Mouse (Mus musculus): Measurements from ENCODE around the gene Ldlr. TPM values are rescaled to one million over a fixed set of nuclear protein-coding genes. Genes with fewer than 3 reads are reported as not detected.

Ldlr gene
- polyA plus RNA-seq, 1 experiment from 2014 or later = 14.7 TPM

GRCm38 (mm10) chr9:21726218-21726975, 3.1 kb downstream of the Ldlr start:
- H3K4me1 ChIP-seq (ENCODE audit: control insufficient read depth, insufficient read depth, low read length) = peaks cover 3% of the 10 kb centered on the region; the same call in 1 of the 2 replicates
- no peak overlapping the region for H3K9ac ChIP-seq (replicated peaks; ENCODE audit: low read length)
- 76% methylated on average over 14 of the region's 14 CpGs for WGBS
- ATAC-seq (replicated peaks; ENCODE audit: insufficient number of reproducible peaks, low FRiP score, low TSS enrichment, low read depth) (no peak), DNase-seq (ENCODE audit: low spot score) (no peak)
- no peak overlapping the region for H3K27ac ChIP-seq (replicated peaks; ENCODE audit: low read depth, low read length)
- H3K4me3 ChIP-seq (ENCODE audit: low read depth, low read length) = no peak overlapping the region
- H3K27me3 ChIP-seq (ENCODE audit: control insufficient read depth, insufficient read depth, low read length) = no peaks in the 10 kb centered on the region
- 0 out of 2 replicates have a peak overlapping the region, but pooled peaks have one; percentile 7 for H3K4me2 ChIP-seq (ENCODE audit: low read depth, low read length)
- H3K9me3 ChIP-seq (replicated peaks; ENCODE audit: control insufficient read depth, low read length) = no peaks in the 10 kb centered on the region
- no peaks in the 10 kb centered on the region; the same call in none of the 2 replicates for H3K36me3 ChIP-seq (replicated peaks; ENCODE audit: control insufficient read depth, insufficient read depth, low read depth, low read length)

- no peak for ATAC-seq (replicated peaks; ENCODE audit: insufficient number of reproducible peaks, low FRiP score, low TSS enrichment, low read depth)
These were observed 5.1 kb downstream of the Ldlr start for GRCm38 (mm10) chr9:21728261-21728832.

GRCm38 (mm10) chr9:21729264-21729663, 6.0 kb downstream of the Ldlr start:
- Histone ChIP-seq H3K4me1 (ENCODE audit: control insufficient read depth, insufficient read depth, low read length) (peaks cover 3% of the 10 kb centered on the region; the same call in 1 of the 2 replicates), H3K9me3 (replicated peaks; ENCODE audit: control insufficient read depth, low read length) (no peaks in the 10 kb centered on the region), H3K36me3 (replicated peaks; ENCODE audit: control insufficient read depth, insufficient read depth, low read depth, low read length) (peaks cover 17% of the 10 kb centered on the region), H3K27ac (replicated peaks; ENCODE audit: low read depth, low read length) (no peak overlapping the region), H3K4me2 (ENCODE audit: low read depth, low read length) (no peak overlapping the region), H3K4me3 (ENCODE audit: low read depth, low read length) (no peak overlapping the region), H3K9ac (replicated peaks; ENCODE audit: low read length) (no peak overlapping the region), H3K27me3 (ENCODE audit: control insufficient read depth, insufficient read depth, low read length) (no peaks in the 10 kb centered on the region)
- WGBS = 91% methylated on average over 7 of the region's 7 CpGs
- DNase-seq (ENCODE audit: low spot score) (no peak), ATAC-seq (replicated peaks; ENCODE audit: insufficient number of reproducible peaks, low FRiP score, low TSS enrichment, low read depth) (no peak)

More at GRCm38 (mm10) chr9:21728261-21728832, 5.1 kb downstream of the Ldlr start:
- H3K36me3 ChIP-seq (replicated peaks; ENCODE audit: control insufficient read depth, insufficient read depth, low read depth, low read length) = peaks cover 9% of the 10 kb centered on the region
- WGBS = 89% methylated on average over 10 of the region's 10 CpGs
- no peak overlapping the region for H3K9ac ChIP-seq (replicated peaks; ENCODE audit: low read length)
- no peak overlapping the region for H3K4me2 ChIP-seq (ENCODE audit: low read depth, low read length)
- H3K9me3 ChIP-seq (replicated peaks; ENCODE audit: control insufficient read depth, low read length) = no peaks in the 10 kb centered on the region
- no peaks in the 10 kb centered on the region for H3K27me3 ChIP-seq (ENCODE audit: control insufficient read depth, insufficient read depth, low read length)
- H3K4me1 ChIP-seq (ENCODE audit: control insufficient read depth, insufficient read depth, low read length) = peaks cover 3% of the 10 kb centered on the region; the same call in 1 of the 2 replicates
- H3K4me3 ChIP-seq (ENCODE audit: low read depth, low read length) = no peak overlapping the region
- no peak for DNase-seq (ENCODE audit: low spot score)
- no peak overlapping the region for H3K27ac ChIP-seq (replicated peaks; ENCODE audit: low read depth, low read length)

- DNase-seq (ENCODE audit: low spot score) (no peak), ATAC-seq (replicated peaks; ENCODE audit: insufficient number of reproducible peaks, low FRiP score, low TSS enrichment, low read depth) (no peak)
- Histone ChIP-seq H3K4me3 (ENCODE audit: low read depth, low read length) (no peak overlapping the region), H3K4me1 (ENCODE audit: control insufficient read depth, insufficient read depth, low read length) (no peaks in the 10 kb centered on the region; the same call in 1 of the 2 replicates), H3K9ac (replicated peaks; ENCODE audit: low read length) (no peak overlapping the region), H3K27ac (replicated peaks; ENCODE audit: low read depth, low read length) (no peak overlapping the region), H3K9me3 (replicated peaks; ENCODE audit: control insufficient read depth, low read length) (no peaks in the 10 kb centered on the region), H3K36me3 (replicated peaks; ENCODE audit: control insufficient read depth, insufficient read depth, low read depth, low read length) (peaks cover 31% of the 10 kb centered on the region), H3K27me3 (ENCODE audit: control insufficient read depth, insufficient read depth, low read length) (no peaks in the 10 kb centered on the region), H3K4me2 (ENCODE audit: low read depth, low read length) (no peak overlapping the region)
- 94% methylated on average over 9 of the region's 9 CpGs for WGBS
These were observed 9.0 kb downstream of the Ldlr start for GRCm38 (mm10) chr9:21732288-21732687.

GRCm38 (mm10) chr9:21733446-21733845, 10.2 kb downstream of the Ldlr start:
- H3K36me3 ChIP-seq (replicated peaks; ENCODE audit: control insufficient read depth, insufficient read depth, low read depth, low read length) = peaks cover 41% of the 10 kb centered on the region
- DNase-seq (ENCODE audit: low spot score) (no peak), ATAC-seq (replicated peaks; ENCODE audit: insufficient number of reproducible peaks, low FRiP score, low TSS enrichment, low read depth) (no peak)
- no peak overlapping the region for H3K9ac ChIP-seq (replicated peaks; ENCODE audit: low read length)
- no peak overlapping the region for H3K4me2 ChIP-seq (ENCODE audit: low read depth, low read length)
- H3K27me3 ChIP-seq (ENCODE audit: control insufficient read depth, insufficient read depth, low read length) = no peaks in the 10 kb centered on the region
- no peak overlapping the region for H3K27ac ChIP-seq (replicated peaks; ENCODE audit: low read depth, low read length)
- no peaks in the 10 kb centered on the region for H3K9me3 ChIP-seq (replicated peaks; ENCODE audit: control insufficient read depth, low read length)
- H3K4me3 ChIP-seq (ENCODE audit: low read depth, low read length) = no peak overlapping the region
- H3K4me1 ChIP-seq (ENCODE audit: control insufficient read depth, insufficient read depth, low read length) = no peaks in the 10 kb centered on the region
- 94% methylated on average over 17 of the region's 17 CpGs for WGBS

GRCm38 (mm10) chr9:21733989-21734388, 10.7 kb downstream of the Ldlr start:
- H3K4me1 ChIP-seq (ENCODE audit: control insufficient read depth, insufficient read depth, low read length) = no peaks in the 10 kb centered on the region
- H3K9me3 ChIP-seq (replicated peaks; ENCODE audit: control insufficient read depth, low read length) = no peaks in the 10 kb centered on the region
- no peak overlapping the region for H3K9ac ChIP-seq (replicated peaks; ENCODE audit: low read length)
- ATAC-seq (replicated peaks; ENCODE audit: insufficient number of reproducible peaks, low FRiP score, low TSS enrichment, low read depth) (no peak), DNase-seq (ENCODE audit: low spot score) (no peak)
- H3K27ac ChIP-seq (replicated peaks; ENCODE audit: low read depth, low read length) = no peak overlapping the region
- no peak overlapping the region for H3K4me3 ChIP-seq (ENCODE audit: low read depth, low read length)
- no peaks in the 10 kb centered on the region for H3K27me3 ChIP-seq (ENCODE audit: control insufficient read depth, insufficient read depth, low read length)
- H3K36me3 ChIP-seq (replicated peaks; ENCODE audit: control insufficient read depth, insufficient read depth, low read depth, low read length) = peaks cover 45% of the 10 kb centered on the region
- 98% methylated on average over 7 of the region's 7 CpGs for WGBS
- no peak overlapping the region for H3K4me2 ChIP-seq (ENCODE audit: low read depth, low read length)

- H3K9me3 ChIP-seq (replicated peaks; ENCODE audit: control insufficient read depth, low read length) = no peaks in the 10 kb centered on the region
- peaks cover 51% of the 10 kb centered on the region for H3K36me3 ChIP-seq (replicated peaks; ENCODE audit: control insufficient read depth, insufficient read depth, low read depth, low read length)
- H3K27me3 ChIP-seq (ENCODE audit: control insufficient read depth, insufficient read depth, low read length) = no peaks in the 10 kb centered on the region
- no peak overlapping the region for H3K4me2 ChIP-seq (ENCODE audit: low read depth, low read length)
- H3K4me3 ChIP-seq (ENCODE audit: low read depth, low read length) = no peak overlapping the region
- H3K4me1 ChIP-seq (ENCODE audit: control insufficient read depth, insufficient read depth, low read length) = no peaks in the 10 kb centered on the region
- DNase-seq (ENCODE audit: low spot score) (no peak), ATAC-seq (replicated peaks; ENCODE audit: insufficient number of reproducible peaks, low FRiP score, low TSS enrichment, low read depth) (no peak)
- H3K27ac ChIP-seq (replicated peaks; ENCODE audit: low read depth, low read length) = no peak overlapping the region
- WGBS = 91% methylated on average over 14 of the region's 14 CpGs
- H3K9ac ChIP-seq (replicated peaks; ENCODE audit: low read length) = no peak overlapping the region
These were observed 11.8 kb downstream of the Ldlr start for GRCm38 (mm10) chr9:21735126-21735525.

GRCm38 (mm10) chr9:21736580-21736979, 13.3 kb downstream of the Ldlr start:
- Histone ChIP-seq H3K4me3 (ENCODE audit: low read depth, low read length) (no peak overlapping the region), H3K4me2 (ENCODE audit: low read depth, low read length) (no peak overlapping the region), H3K4me1 (ENCODE audit: control insufficient read depth, insufficient read depth, low read length) (no peaks in the 10 kb centered on the region), H3K27me3 (ENCODE audit: control insufficient read depth, insufficient read depth, low read length) (no peaks in the 10 kb centered on the region), H3K9ac (replicated peaks; ENCODE audit: low read length) (no peak overlapping the region), H3K36me3 (replicated peaks; ENCODE audit: control insufficient read depth, insufficient read depth, low read depth, low read length) (peaks cover 53% of the 10 kb centered on the region), H3K27ac (replicated peaks; ENCODE audit: low read depth, low read length) (no peak overlapping the region), H3K9me3 (replicated peaks; ENCODE audit: control insufficient read depth, low read length) (no peaks in the 10 kb centered on the region)
- no peak for ATAC-seq (replicated peaks; ENCODE audit: insufficient number of reproducible peaks, low FRiP score, low TSS enrichment, low read depth)
- WGBS = 88% methylated on average over 3 of the region's 3 CpGs
- no peak for DNase-seq (ENCODE audit: low spot score)

Data from embryonic facial prominence, embryonic 11.5 days (tissue).